Mouse (Mus musculus) left cerebral cortex, adult 18-20 months (tissue): ENCODE measurements around the gene Atg16l2. TPM values are rescaled to one million over a fixed set of nuclear protein-coding genes. Genes with fewer than 3 reads are reported as not detected.

Source experiments
- DNase-seq, 2 experiments: peaks; one replicate each; pipeline ENCODE4 v3.0.0; 2021 to 2022; ENCODE audit warnings: low spot score in 2 of 2, mixed read lengths in 1 of 2
- long read RNA-seq, 2 experiments: library from polyadenylated mRNA; stranded (forward); transcript quantifications; one replicate each; pipeline ENCODE4 v2.0.0; 2021
- total RNA-seq, 2 experiments: library from RNA; stranded (reverse); gene quantifications; 2 replicates each; pipeline ENCODE4 v1.2.3; 2021

Atg16l2 gene
- total RNA-seq: 10 to 100 TPM; 59.1 to 62.5 TPM
- long read RNA-seq, experiment 1, partial matches to known transcripts: 9 of 66 reads
- long read RNA-seq, experiment 1, other reads (novel, unspliced or antisense): 57 of 66 reads
- long read RNA-seq, experiment 2, full-length matches to known transcripts: 2 of 37 reads
- long read RNA-seq, experiment 2, partial matches to known transcripts: 6 of 37 reads
- long read RNA-seq, experiment 2, other reads (novel, unspliced or antisense): 29 of 37 reads

DNA sequence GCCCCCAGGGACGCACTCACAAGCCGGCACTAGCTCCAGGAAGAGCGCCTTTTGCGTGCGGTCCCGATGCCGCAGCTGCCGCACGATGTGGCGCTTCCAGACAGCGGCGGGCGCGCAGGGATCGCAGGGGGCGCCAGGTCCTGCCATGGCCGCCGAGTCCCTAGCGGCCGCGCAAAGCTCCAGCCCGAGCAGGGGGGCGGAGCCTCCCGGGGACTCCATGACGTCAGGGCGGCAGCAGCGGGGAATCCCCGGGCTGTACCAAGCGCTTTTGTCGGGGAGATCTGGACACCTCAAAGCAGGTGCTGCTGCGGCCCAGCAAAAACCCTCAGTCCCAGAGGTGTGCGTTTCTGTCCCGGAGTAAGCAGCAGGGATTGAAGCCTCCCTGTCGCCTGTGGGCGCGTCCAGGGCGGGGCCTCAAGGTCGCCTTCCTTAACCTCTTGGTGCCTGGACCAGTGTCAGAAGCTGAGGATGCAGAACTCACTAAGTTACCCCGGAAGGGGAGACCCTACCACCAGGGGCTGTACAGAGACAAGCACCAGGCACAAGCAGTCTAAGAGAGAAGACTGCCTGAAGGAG lies at the start of gene Atg16l2:
Gene Atg16l2 (minus strand): TSS at position 371 of the 576 bp plus-strand sequence.
- peak; percentile 89 to 90 for DNase-seq

DNA sequence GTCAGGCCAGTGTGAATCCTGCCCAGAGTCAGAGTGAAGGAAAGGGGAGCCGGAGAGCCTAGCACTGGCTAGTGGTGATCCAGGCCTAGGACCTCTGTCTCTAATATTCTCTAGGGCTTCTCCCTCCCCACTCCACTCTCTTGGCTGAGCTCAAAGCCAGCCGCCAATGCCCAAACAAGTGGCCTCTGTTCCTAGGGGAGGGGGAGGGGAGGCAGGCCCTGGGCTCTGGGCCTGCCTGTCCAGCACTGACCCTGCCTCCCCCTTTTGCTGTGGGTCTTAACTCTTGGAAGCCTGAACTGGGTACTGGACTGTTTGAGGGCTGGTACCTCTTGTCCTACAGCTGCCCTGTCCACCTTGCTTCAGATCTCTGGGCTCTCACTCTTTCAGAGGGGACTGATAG lies 47.8 kb upstream of the Atg16l2 start:
- peak in 1 of 2 experiments; percentile 41 for DNase-seq

DNA sequence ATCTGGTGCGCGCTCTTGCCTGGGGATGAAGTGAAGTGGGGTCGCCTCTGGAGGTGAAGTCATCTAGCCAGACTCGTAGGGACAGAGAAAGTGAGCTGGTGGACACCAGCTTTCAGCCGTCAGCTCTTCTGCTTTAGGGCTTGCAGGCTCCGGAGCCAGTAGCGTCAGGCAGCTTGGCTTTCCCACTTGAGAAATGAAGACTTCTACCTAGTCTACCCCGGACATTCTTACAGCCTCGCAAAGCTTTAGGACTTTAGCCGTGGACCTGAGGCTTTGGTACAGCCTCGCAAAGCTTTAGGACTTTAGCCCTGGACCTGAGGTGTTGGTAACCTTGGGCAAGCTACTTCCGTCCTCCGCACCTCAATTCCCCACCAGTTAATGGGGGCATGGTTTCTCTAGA lies 46.3 kb upstream of the Atg16l2 start:
- no peak for DNase-seq

DNA sequence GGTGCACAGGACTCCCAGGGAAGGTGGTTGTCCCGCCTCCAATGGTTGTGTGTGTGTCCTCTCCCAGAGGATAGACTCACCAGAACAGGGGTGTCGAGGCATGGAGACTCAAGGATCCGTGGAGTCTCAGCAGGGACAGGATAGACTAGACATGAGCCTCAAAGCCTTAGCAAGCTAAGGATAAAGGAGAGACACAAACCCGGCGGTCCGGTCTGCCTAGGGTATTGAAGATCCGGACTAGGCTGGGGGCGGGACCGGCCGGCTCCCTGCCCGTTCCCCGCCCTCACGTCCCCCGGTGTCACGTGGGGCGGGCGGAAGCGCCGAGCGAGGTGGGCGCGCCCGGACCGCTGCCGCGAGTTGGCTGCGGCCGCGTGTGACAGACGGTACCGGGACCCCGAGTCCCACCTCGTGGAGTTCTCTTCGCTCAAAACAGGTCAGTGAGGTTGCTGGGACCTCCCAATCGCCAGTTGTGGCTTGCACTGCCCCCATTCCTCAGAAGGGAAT lies 45.8 kb upstream of the Atg16l2 start, which contains the start of gene Arap1:
Gene Arap1 (plus strand): TSS at position 301 of the 504 bp plus-strand sequence.
- peak; percentile 16 to 28 for DNase-seq

DNA sequence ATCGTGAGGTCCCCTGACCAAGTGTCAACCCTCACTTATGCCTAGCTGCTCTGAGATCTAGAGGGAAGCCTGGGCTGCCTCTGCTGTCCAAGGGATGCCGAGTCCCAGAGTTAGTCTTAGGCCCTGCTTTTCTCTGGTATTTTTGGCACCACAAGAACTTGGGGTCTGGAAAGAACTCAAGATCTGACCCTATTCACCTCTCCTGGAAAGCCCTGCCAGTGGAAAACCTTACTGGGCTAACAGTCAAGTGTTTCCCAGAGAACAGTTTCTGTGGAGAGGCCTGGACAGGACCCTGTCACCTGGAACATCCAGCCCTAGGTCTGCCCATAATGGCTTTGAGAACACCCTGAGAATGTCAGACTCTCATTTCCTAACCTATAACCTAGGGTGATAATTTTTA lies 44.9 kb upstream of the Atg16l2 start:
- DNase-seq: no peak

DNA sequence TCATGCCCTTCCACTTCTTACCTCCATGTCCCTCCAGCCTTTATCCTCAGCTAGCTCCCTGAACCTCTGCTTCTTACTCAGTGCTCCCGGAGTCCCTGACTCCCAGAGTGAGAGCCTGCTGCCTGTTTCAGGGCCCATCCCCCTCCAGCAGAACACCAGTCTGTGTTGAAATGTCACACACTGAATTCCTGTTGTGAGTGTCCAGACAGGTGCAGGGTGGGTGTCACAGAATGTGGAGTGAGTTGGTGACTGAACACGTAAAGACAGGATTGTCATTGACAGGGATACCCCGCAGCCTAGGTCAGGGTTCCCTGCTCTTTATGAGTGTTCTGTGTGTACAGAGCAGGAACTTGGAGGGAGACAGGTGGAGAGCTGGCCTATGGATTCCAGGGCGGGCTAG lies 42.8 kb upstream of the Atg16l2 start:
- no peak for DNase-seq

DNA sequence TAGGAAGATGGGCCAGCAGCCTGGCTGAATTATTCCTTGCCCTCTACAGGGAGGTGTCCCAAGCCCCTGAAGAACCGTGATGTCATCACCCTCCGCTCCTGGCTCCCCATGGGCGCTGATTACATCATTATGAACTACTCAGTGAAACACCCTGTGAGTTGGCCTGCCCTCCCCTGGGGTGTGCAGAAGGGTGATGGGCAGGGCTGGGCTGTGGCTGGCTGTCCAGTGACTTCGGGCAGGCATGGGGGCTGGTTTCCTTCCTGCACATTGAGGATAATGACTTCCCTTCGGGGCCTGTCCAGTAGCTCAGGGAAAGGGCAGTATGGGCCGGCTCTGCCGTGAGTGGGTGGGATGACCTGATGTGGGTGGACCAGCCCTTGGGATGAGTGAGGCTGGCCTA lies 41.1 kb upstream of the Atg16l2 start:
- DNase-seq: no peak

DNA sequence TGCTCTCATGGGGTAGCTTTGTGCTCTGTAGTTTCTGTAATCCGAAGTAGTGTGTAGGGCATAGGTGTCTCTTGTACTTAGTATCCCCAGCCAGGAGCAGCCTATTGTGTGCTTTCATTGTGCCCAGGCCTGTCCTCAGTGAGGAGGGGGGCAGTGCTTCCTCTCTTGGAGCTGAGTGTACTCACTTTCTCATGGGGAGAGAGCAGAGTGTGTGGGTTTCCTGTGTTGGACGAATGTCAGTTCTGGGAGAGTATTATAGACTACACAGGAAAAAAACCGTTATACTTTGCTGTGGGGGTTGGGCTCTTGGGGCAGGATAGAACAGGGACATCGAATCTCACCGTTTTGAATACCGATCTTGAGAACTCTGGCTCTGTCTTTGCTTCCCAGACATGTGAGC lies 39.4 kb upstream of the Atg16l2 start:
- no peak for DNase-seq

DNA sequence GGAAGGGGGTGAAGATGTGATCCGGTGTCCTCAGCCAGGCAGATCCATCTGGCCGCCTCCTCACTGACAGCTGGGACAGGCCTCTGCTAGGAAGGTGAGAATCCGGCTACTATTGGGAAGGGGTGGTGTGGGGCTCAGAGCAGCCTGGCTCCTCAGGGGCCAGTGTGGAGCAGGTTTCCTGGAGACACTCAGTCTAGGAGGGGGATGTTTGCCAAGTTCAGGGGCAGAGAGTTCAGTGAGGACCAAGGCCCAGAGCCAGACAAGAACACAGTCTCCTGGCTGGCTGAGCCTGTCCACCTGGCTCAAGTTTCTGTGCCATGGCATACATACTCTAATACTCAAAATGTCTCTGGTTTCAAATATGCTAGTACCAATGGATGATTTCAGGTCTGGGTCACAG lies 35.4 kb upstream of the Atg16l2 start:
- DNase-seq: no peak

DNA sequence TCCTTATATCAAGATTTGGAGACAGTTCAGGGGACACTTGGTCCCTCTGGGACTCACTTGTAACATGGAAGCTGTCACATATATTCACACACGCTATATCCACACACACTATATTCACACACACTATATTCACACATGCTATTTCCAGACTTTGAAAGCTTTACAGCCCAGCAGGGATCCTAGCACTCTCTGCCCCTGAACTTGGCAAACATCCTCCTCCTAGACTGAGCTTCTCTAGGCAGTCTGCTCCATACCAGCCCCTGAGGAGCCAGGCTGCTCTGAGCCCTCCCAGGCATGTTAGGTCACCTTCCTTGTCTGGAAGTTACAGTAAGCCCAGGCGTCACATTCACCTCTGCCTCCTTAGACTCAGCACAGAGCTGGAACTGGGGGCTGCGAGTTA lies 34.6 kb upstream of the Atg16l2 start:
- DNase-seq: no peak

DNA sequence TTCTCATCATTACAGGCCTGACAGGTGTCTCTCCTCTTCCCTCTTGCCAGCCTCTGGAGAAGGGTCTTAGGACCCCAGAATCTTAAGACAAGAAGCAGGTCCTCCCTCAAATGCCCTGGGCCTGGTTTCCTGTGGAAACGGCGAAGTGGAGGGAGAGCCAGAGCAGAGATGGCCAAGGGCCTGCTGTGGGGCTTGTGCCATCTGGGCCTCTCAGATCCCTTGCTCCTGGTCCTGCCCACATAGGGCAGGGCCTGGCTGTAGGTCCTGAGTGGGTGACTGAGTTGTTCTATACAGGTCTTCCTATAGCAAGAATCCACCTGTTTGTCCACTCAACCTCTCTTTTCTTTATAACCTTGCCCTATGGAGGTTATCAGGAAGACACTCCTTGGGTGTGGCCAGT lies 33.2 kb upstream of the Atg16l2 start:
- no peak for DNase-seq

DNA sequence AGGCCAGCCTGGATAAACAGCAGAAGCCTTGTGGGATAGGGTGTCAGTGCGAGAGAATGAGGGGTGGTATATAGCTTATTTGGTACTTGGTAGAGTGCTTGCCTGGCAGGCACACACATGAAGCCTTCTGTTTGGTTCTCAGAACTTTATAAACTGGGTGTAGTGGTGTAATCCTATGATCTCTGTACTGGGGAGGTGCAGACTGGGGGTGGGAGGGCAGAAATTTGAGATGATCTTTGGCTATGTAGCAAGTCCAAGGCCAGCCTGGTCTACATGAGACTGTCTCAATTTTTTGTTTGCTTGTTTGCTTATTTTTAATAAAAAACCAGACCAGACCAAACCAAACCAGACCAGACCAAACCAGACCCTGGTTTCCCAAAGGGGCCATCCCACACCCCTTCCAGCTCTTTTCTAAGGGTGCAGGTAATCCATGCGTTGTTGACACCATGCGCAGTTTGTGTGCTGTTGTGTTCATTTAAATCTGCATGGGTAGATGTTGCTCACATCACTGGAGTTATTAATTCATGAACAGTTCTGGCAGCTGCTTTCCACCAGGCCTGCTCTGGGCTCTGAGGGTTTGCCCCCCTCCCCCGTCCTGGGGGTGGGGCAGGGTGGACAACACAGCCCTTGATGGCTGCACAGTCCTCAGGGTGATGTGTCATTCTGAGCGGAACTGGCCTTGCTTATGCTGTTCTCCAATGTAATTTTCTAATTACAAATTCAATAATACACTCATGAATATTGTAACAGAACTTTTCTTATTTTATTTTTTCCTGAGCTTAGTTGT lies 30.2 kb upstream of the Atg16l2 start:
- DNase-seq: no peak

DNA sequence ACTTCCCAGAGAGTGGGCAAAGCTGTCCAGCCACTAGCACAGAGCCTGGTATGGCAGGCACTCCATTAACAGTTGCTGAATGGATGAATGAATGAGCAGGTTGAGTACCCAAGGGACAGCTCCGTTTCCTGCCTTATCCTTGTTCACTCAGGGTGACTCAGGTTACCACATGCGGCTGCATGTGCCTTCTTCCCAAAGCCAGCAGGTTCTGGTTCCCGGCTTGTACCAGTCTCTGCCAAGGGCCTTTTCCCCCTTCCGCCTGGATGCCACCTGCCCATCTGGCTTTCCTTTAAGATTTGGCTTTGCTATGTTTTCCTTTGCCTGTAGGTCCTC lies 28.8 kb upstream of the Atg16l2 start:
- no peak for DNase-seq

DNA sequence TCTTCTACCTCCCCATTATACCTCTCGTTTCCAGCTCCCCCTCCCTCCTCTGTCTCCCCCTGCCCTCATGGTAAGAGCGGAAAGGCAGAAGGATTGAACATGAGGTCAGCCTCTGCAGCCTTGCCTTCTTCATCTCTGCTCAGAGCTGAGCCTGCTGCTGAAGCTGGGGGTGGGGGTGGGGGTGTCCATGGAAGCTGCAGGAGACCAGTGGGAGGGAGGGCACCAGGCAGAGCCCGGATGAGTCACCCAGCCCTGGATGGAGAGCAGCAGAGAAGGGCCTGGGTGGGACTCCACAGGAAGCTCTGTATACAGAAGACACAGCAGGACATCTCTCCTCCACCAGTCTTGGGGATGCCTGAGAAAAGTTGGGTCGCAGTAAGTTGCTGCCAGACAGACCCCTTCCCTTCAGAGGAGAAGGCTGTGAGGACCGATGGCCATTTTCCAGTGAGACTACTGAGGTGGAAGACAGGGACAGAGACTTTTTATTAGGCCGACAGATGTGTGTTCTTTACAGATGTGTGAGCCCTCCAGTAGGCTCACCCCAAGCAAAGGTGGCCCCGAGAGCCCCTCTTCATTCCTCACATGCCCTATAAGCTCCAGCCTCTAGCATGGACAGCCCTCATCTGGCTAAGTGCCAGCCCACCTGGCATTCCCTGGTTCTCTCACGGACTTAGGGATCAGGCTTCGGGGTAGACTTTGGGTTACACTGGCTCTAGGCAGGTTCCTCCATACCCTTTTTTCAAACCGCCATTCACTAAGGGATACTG lies 28.2 kb upstream of the Atg16l2 start:
- no peak for DNase-seq

DNA sequence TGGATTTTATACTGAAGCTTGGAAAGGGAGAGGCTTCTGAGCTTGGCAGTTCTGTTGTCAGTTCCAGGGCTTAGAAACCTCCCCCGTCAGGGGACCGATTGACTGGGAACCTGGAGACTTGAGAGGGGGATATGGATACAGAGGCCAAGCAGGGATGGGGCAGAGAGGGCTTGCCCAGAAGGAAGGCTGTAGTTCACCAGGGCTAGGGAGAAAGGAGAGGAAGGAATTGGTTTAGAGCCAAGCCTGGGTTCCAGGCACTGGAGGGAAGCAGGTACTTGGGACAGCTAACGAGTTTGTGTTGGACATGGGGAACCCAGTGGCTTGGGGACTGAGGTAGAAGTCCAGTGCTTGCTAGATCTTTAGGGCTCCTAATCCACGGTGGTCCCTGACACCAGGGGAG lies 27.6 kb upstream of the Atg16l2 start:
- DNase-seq: no peak

DNA sequence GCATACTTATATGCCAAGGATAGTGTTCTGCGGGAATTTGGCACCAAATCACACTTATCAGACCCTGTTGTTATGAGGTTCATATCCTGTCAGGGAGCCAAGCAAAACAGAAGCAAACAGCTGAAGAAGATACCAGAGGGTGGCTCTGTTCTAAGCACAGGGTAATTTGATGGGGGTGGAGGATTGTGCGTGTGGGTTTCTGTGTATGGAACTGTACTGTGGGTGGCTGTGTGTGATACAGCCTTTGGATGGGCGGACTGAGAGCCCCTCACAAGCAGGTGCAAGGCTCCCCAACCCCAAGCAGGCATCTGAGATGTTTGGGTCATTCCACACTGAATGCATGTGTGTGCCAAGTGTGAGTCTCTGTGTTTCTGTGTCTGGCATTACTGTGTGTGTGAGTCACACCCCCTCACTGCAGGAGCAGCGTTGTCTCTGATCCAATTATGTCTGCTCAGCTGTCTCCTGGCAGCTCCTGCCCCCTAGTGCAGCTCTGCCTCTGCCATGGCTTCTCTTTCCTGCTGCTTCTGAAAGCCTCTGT lies 26.6 kb upstream of the Atg16l2 start:
- DNase-seq: peak; percentile 58 to 75

DNA sequence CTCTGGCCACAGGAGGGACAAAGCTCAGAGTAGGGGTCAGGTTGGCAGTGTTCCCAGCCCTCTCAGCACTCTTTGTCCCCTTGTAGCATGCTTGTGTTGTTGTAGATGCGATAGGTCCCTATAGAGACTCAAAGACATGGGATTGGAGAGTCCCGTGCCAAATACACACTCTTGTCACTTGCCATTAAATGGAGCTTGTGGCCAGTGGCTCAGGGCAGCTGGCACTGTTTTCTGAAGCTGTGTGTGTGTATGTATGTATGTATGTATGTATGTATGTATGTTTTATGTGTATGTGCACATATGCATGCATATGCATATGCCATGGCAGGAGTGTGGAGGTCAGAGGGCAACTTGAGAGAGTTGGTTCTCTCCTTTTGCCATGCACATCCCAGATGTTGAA lies 25.7 kb upstream of the Atg16l2 start:
- no peak for DNase-seq

DNA sequence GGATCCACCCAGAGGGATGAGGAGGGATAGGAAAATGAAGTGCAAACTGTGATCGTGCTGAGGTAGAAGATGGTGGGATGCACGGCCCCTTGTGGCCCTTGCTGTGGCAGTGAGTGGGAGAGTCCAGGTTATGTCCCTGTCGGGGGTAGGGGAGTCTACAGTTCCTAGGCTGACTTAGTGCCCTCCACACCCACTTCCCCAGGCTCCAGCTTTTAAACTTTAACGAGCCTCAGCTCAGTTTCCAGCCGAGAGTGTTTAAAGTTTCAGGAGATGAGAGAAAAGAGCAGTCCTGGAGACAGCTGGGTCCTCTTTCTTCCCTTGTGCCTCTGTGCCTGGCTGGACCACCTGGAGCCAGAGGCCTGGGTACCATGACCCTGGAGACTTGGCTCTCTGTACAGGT lies 25.2 kb upstream of the Atg16l2 start:
- no peak for DNase-seq

DNA sequence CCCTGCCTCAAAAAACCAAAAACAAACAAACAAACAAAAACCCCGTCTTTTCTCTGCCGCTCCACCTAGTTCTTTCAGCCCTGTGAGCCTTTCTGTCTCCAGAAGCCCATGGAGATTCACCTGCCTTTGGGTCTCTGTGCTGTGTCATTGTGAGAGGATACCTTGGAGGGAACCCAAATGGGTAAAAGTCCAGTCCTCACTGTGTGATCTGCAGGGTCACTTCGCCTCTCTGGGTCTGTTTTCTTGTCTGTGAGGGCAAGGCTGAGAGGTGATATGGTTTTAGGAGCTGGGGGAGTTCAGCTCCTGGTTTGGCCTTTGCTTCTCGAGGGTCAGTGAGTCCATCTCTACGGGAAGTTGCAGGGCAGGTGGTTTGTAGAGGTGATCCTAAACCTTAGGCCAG lies 24.0 kb upstream of the Atg16l2 start:
- DNase-seq: no peak

DNA sequence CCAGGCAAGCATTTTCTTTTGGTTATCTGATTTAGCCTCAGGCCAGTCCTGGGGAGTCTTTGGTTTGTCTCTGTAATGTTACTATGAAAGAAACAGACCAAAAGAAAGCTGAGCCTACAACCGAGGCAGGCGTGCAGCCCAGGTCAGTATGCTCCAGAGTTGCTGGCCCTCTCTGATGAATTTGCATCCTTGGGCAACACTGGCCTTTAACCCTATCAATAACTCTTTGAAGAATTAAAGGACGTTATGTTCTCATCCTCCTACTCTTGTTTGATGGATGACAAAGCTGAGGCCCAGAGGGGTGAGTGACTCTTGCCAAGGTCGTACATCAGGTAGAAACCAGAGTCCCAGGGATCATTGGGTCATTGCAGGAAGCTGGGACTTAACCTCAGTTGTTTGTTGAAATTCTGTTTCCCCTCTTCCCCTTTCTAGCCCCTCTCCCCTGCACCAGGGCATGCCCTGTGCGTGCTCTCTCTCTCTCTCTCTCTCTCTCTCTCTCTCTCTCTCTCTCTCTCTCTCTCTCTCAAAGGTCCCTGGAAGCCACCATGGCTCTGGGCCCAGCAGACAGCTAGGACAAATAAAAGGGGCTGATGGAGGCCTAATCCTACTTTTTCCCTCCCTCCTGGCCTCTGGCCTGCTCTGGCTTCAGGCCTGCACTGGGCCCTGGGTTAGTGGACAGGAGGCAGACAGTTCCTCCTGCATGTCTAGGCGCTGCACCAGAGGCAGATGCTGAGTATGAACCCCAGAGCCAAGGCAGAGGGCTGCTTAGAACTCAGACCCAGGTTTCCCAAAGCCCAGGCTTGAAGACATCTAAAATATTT lies 22.3 kb upstream of the Atg16l2 start:
- DNase-seq: no peak
